Mouse (Mus musculus) CH12.LX (cell line): ENCODE results near the gene Hyal3. TPM values are rescaled to one million over a fixed set of nuclear protein-coding genes. Genes with fewer than 3 reads are reported as not detected.

Source experiments
- DNase-seq: peaks from one replicate; pipeline ENCODE4 v3.0.0-alpha.2; 2013; ENCODE audit errors: extremely low read depth
- H3K27ac ChIP-seq: 2 replicates; pipeline ENCODE4 v1.5.1; 2012; ENCODE audit warnings: low read depth, mild to moderate bottlenecking, control low read depth, moderate library complexity; ENCODE audit not compliant: insufficient read depth
- H3K27me3 ChIP-seq: replicated peaks from 2 replicates; pipeline ENCODE3; 2012; ENCODE audit warnings: inconsistent platforms
- H3K36me3 ChIP-seq, 2 experiments: replicated peaks in 1 of 2; 2 replicates each; pipeline versions ENCODE3 to v1.6.1; 2012; ENCODE audit warnings: inconsistent platforms in 1 of 2, low read length in 1 of 2, mild to moderate bottlenecking in 1 of 2, mixed read lengths in 1 of 2, moderate library complexity in 1 of 2; ENCODE audit not compliant: control insufficient read depth in 1 of 2, insufficient read depth in 1 of 2
- H3K4me1 ChIP-seq, 2 experiments: 2 replicates each; pipeline ENCODE4 v1.6.1; 2012; ENCODE audit warnings: inconsistent platforms in 1 of 2, moderate library complexity in 1 of 2; ENCODE audit not compliant: insufficient read depth in 2 of 2, control insufficient read depth in 1 of 2
- H3K4me2 ChIP-seq: 2 replicates; pipeline ENCODE4 v1.6.1; 2012; ENCODE audit warnings: low read depth, mild to moderate bottlenecking, control low read depth; ENCODE audit not compliant: poor library complexity, insufficient read depth, severe bottlenecking
- H3K4me3 ChIP-seq, 3 experiments: fragments of 150-350 bp in 1 of 3; sonication (generic) in 1 of 3; replicated peaks in 1 of 3; 2 replicates each; pipeline versions ENCODE3 to v1.5.1; 2011 to 2012; ENCODE audit warnings: low read depth in 2 of 3, low read length in 2 of 3, mild to moderate bottlenecking in 2 of 3, moderate library complexity in 2 of 3, control low read depth in 1 of 3, improper control_type of control experiment in 1 of 3, inconsistent platforms in 1 of 3, mixed read lengths in 1 of 3; ENCODE audit not compliant: poor library complexity in 1 of 3
- H3K79me2 ChIP-seq: replicated peaks from 2 replicates; pipeline ENCODE4 v1.6.1; 2012; ENCODE audit warnings: mild to moderate bottlenecking, moderate library complexity; ENCODE audit not compliant: control insufficient read depth, poor library complexity, insufficient read depth, severe bottlenecking; ENCODE audit errors: extremely low read depth
- H3K9ac ChIP-seq: 2 replicates; pipeline ENCODE4 v1.6.1; 2012; ENCODE audit warnings: low read depth, mild to moderate bottlenecking, control low read depth, moderate library complexity; ENCODE audit not compliant: insufficient read depth
- H3K9me3 ChIP-seq: replicated peaks from 2 replicates; pipeline ENCODE3; 2012; ENCODE audit warnings: low read length, inconsistent platforms, mixed read lengths
- BHLHE40 ChIP-seq: IDR thresholded peaks from 2 replicates; pipeline ENCODE4 v1.6.1; 2011; ENCODE audit warnings: mild to moderate bottlenecking, low read depth, low read length, improper control_type of control experiment
- CHD1 ChIP-seq: IDR thresholded peaks from 2 replicates; pipeline ENCODE4 v1.6.1; 2012; ENCODE audit warnings: low read depth, low read length, improper control_type of control experiment, inconsistent platforms
- CHD2 ChIP-seq: IDR thresholded peaks from 2 replicates; pipeline ENCODE4 v1.6.1; 2011; ENCODE audit warnings: low read length, improper control_type of control experiment
- CTCF ChIP-seq, 2 experiments: IDR thresholded peaks in 1 of 2; conservative IDR thresholded peaks in 1 of 2; 2 replicates each; pipeline ENCODE4 v1.5.1; 2011 to 2012; ENCODE audit warnings: low read depth in 2 of 2, low read length in 2 of 2, improper control_type of control experiment in 1 of 2, inconsistent platforms in 1 of 2, mild to moderate bottlenecking in 1 of 2, moderate library complexity in 1 of 2
- E2F4 ChIP-seq: IDR thresholded peaks from 2 replicates; pipeline ENCODE4 v1.6.1; 2011; ENCODE audit warnings: low read depth, low read length, improper control_type of control experiment; ENCODE audit not compliant: insufficient replicate concordance
- ELF1 ChIP-seq: IDR thresholded peaks from 2 replicates; pipeline ENCODE4 v1.6.1; 2014; ENCODE audit warnings: low read depth, mild to moderate bottlenecking, inconsistent platforms, low read length, improper control_type of control experiment
- EP300 ChIP-seq: IDR thresholded peaks from 2 replicates; pipeline ENCODE4 v1.6.1; 2011; ENCODE audit warnings: low read length, improper control_type of control experiment
- ETS1 ChIP-seq: conservative IDR thresholded peaks from 2 replicates; pipeline ENCODE4 v1.6.1; 2012; ENCODE audit warnings: low read depth, mild to moderate bottlenecking, inconsistent platforms, low read length, improper control_type of control experiment, moderate library complexity
- GABPA ChIP-seq: IDR thresholded peaks from 2 replicates; pipeline ENCODE4 v1.6.1; 2012; ENCODE audit warnings: low read depth, low read length, improper control_type of control experiment, inconsistent platforms; ENCODE audit not compliant: insufficient replicate concordance
- HCFC1 ChIP-seq: IDR thresholded peaks from 2 replicates; pipeline ENCODE4 v1.6.1; 2012; ENCODE audit warnings: low read depth, mild to moderate bottlenecking, inconsistent platforms, low read length, improper control_type of control experiment
- IRF4 ChIP-seq: IDR thresholded peaks from 2 replicates; pipeline ENCODE4 v1.6.1; 2014; ENCODE audit warnings: low read depth, mild to moderate bottlenecking, inconsistent platforms, low read length, improper control_type of control experiment
- JUND ChIP-seq: conservative IDR thresholded peaks from 2 replicates; pipeline ENCODE4 v1.6.1; 2011; ENCODE audit warnings: low read depth, low read length, improper control_type of control experiment
- MAFK ChIP-seq: IDR thresholded peaks from 2 replicates; pipeline ENCODE4 v1.6.1; 2011; ENCODE audit warnings: low read length, improper control_type of control experiment; ENCODE audit not compliant: insufficient replicate concordance
- MAX ChIP-seq: IDR thresholded peaks from 2 replicates; pipeline ENCODE4 v1.6.1; 2011; ENCODE audit warnings: low read length, improper control_type of control experiment
- MAZ ChIP-seq: IDR thresholded peaks from 2 replicates; pipeline ENCODE4 v1.6.1; 2012; ENCODE audit warnings: low read depth, mild to moderate bottlenecking, inconsistent platforms, low read length, improper control_type of control experiment, moderate library complexity
- MEF2A ChIP-seq: IDR thresholded peaks from 2 replicates; pipeline ENCODE4 v1.6.1; 2014; ENCODE audit warnings: low read depth, mild to moderate bottlenecking, inconsistent platforms, low read length, improper control_type of control experiment, borderline replicate concordance
- MXI1 ChIP-seq: IDR thresholded peaks from 2 replicates; pipeline ENCODE4 v1.6.1; 2011; ENCODE audit warnings: mild to moderate bottlenecking, low read depth, low read length, improper control_type of control experiment
- MYC ChIP-seq: IDR thresholded peaks from 2 replicates; pipeline ENCODE4 v1.6.1; 2011; ENCODE audit warnings: low read depth, mild to moderate bottlenecking, improper control_type of control experiment, low read length
- NELFE ChIP-seq: IDR thresholded peaks from 2 replicates; pipeline ENCODE4 v1.6.1; 2011; ENCODE audit warnings: low read depth, low read length, improper control_type of control experiment
- NRF1 ChIP-seq: IDR thresholded peaks from 2 replicates; pipeline ENCODE4 v1.6.1; 2014; ENCODE audit warnings: low read depth, mild to moderate bottlenecking, inconsistent platforms, low read length, improper control_type of control experiment, moderate library complexity
- PAX5 ChIP-seq: IDR thresholded peaks from 2 replicates; pipeline ENCODE4 v1.6.1; 2012; ENCODE audit warnings: low read length, inconsistent platforms, mixed read lengths
- POLR2A ChIP-seq: IDR thresholded peaks from 2 replicates; pipeline ENCODE4 v1.6.1; 2011; ENCODE audit warnings: low read depth, mild to moderate bottlenecking, improper control_type of control experiment, low read length
- POLR2AphosphoS2 ChIP-seq: IDR thresholded peaks from 2 replicates; pipeline ENCODE4 v1.6.1; 2011; ENCODE audit warnings: low read depth, low read length, improper control_type of control experiment
- RAD21 ChIP-seq: IDR thresholded peaks from 2 replicates; pipeline ENCODE4 v1.6.1; 2011; ENCODE audit warnings: low read depth, mild to moderate bottlenecking, low read length, improper control_type of control experiment, moderate library complexity
- RCOR1 ChIP-seq: conservative IDR thresholded peaks from 2 replicates; pipeline ENCODE4 v1.6.1; 2012; ENCODE audit warnings: low read depth, mild to moderate bottlenecking, inconsistent platforms, low read length, improper control_type of control experiment
- SIN3A ChIP-seq: IDR thresholded peaks from 2 replicates; pipeline ENCODE4 v1.6.1; 2012; ENCODE audit warnings: low read length, improper control_type of control experiment, inconsistent platforms
- SMC3 ChIP-seq: IDR thresholded peaks from 2 replicates; pipeline ENCODE4 v1.6.1; 2011; ENCODE audit warnings: low read depth, low read length, improper control_type of control experiment
- TBP ChIP-seq: conservative IDR thresholded peaks from 2 replicates; pipeline ENCODE4 v1.6.1; 2011; ENCODE audit warnings: low read depth, low read length, improper control_type of control experiment
- TCF12 ChIP-seq: IDR thresholded peaks from 2 replicates; pipeline ENCODE4 v1.6.1; 2014; ENCODE audit warnings: low read depth, mild to moderate bottlenecking, inconsistent platforms, low read length, improper control_type of control experiment
- UBTF ChIP-seq: IDR thresholded peaks from 2 replicates; pipeline ENCODE4 v1.6.1; 2012; ENCODE audit warnings: low read depth, mild to moderate bottlenecking, inconsistent platforms, low read length, improper control_type of control experiment, moderate library complexity
- USF1 ChIP-seq: IDR thresholded peaks from 2 replicates; pipeline ENCODE4 v1.6.1; 2014; ENCODE audit warnings: low read depth, mild to moderate bottlenecking, inconsistent platforms, low read length, improper control_type of control experiment
- USF2 ChIP-seq: conservative IDR thresholded peaks from 2 replicates; pipeline ENCODE4 v1.6.1; 2011; ENCODE audit warnings: low read depth, low read length, improper control_type of control experiment
- ZC3H11A ChIP-seq: IDR thresholded peaks from 2 replicates; pipeline ENCODE4 v1.6.1; 2012; ENCODE audit warnings: low read depth, mild to moderate bottlenecking, inconsistent platforms, low read length, improper control_type of control experiment
- ZKSCAN1 ChIP-seq: IDR thresholded peaks from 2 replicates; pipeline ENCODE4 v1.6.1; 2012; ENCODE audit warnings: low read depth, inconsistent platforms, low read length, improper control_type of control experiment, borderline replicate concordance
- ZMIZ1 ChIP-seq: IDR thresholded peaks from 2 replicates; pipeline ENCODE4 v1.6.1; 2012; ENCODE audit warnings: low read depth, mild to moderate bottlenecking, inconsistent platforms, low read length, improper control_type of control experiment
- dilution Hi-C: fragments of 300-500 bp; cut with MboI; formaldehyde crosslinking; loops from 2 replicates; pipeline ENCODE4 v1.14.3; 2020; ENCODE audit warnings: low sequenced_read_pairs; ENCODE audit not compliant: extremely low pct_unique_long_range_greater_than_20kb, extremely low pct_ligation_motif_present
- in situ Hi-C: fragments of 300-500 bp; cut with MboI; formaldehyde crosslinking; loops from 3 replicates; pipeline ENCODE4 v1.14.3; 2019; ENCODE audit warnings: low sequenced_read_pairs, low pct_ligation_motif_present, low pct_unique_long_range_greater_than_20kb, mixed read lengths
- polyA plus RNA-seq: library from polyadenylated mRNA; unstranded; fragments of >175 nt; gene quantifications from 2 replicates; pipeline ENCODE4 v1.2.1, GENCODE M21; 2012; ENCODE audit warnings: low read depth; ENCODE audit not compliant: insufficient read length
- total RNA-seq, 2 experiments: library from RNA; depleted of rRNA; stranded (reverse); fragments of 300-350 nt in 1 of 2; fragments of >200 nt in 1 of 2; gene quantifications; 2 replicates each; pipeline ENCODE4 v1.2.3; 2012 to 2014

The Hyal3 gene
- total and polyA plus RNA-seq, 3 experiments: 0.12 to 0.21 (median 0.13) TPM

DNA sequence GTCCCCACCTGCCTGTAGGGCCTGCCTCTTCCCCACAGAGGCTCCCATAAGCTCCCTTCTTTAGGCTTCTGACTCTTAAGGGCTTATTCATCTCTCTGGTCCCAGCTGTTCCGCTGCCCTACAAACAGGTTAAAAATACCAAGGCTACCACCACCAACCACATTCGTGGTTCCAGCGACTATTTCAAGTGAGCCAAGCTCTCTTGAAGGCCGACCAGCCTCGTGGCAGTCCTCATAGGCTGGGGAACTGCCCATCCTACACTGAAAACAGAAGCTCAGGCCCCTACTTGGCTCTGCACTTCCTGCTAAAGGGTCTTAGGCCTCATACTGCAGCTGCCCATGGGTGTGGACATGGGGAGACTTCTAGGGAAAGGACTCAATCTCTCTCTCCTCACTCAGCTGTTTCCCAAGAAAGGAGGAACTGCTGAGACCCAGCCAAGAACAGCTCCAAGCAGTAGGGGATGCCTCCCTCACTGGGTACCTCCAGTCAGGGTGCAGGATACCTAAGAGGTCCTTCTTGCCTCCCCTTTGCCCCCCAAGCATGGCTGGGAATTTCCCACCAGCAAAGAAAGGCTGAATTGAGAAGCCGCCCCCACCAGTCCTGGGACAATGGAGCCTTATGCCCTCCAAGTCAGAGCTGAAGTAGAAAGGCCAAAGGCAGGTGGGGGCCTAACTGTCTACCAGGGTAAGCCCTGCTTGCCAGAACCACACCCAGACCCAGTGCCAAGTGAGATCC is 31.0 kb downstream of the Hyal3 start (continued):
- TF ChIP-seq ZKSCAN1: no peak
- TF ChIP-seq JUND: no peak
- no peak for TF ChIP-seq HCFC1

DNA sequence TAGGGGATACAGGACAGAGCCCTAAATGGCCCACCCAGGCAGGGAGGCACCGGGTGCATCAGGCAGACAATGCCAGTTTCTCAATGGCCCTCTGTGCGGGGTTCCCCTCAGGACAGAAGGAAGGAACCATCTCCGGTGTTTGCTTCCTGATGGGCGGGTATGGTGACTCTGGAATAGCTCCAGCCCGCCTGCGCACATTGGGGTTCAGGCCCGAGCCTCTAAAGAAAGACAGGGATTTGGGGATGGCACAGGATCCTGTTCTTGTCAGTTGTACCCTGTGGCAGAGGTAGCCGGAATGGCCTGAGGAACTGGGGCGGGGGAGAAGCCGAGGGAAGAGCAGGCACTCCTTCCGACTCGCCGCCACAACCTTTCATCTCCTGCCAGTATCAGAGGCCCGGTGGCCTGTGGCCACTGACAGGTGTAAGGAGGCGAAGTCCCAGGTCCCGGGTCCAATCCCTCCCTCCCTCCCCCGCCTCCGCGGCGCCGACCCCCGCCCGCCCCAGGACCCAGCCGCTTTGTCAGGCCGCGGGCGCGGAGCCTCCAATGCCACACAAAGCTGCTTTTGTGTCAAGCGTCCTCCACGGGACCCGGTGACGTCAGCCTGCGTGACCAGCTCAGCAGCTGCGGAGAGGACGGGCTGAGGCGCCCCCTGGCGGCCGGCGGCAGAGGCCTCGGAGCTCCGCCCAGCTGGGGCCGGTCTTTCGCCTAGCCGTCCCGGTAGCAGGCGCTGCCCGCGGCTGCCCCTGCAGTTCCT is 31.8 kb downstream of the Hyal3 start:
- peak; percentile 93 for DNase-seq
- dilution Hi-C loops: no loop called here
- TF ChIP-seq IRF4: peak; percentile 83
- peak; percentile 77 for TF ChIP-seq ELF1
- no peak for TF ChIP-seq CHD1
- peak; percentile 60; the same call in 1 of the 2 replicates for TF ChIP-seq NELFE
- TF ChIP-seq USF2: no peak
- TF ChIP-seq USF1: peak; percentile 40
- peak; percentile 94 for TF ChIP-seq SMC3
- 0 out of 2 replicates have a peak, but pooled peaks have one; percentile 28 for TF ChIP-seq RCOR1
- TF ChIP-seq UBTF: peak; percentile 92
- no peak for TF ChIP-seq E2F4
- peak; percentile 81 for TF ChIP-seq RAD21
- peak; percentile 24; the same call in 1 of the 2 replicates for TF ChIP-seq MAFK
- TF ChIP-seq EP300: no peak
- no peak for TF ChIP-seq SIN3A
- TF ChIP-seq MEF2A: peak; percentile 84
- TF ChIP-seq TCF12: peak; percentile 84
- TF ChIP-seq MXI1: peak; percentile 81
- TF ChIP-seq BHLHE40: peak; percentile 97
- no peak for TF ChIP-seq POLR2AphosphoS2
- TF ChIP-seq NRF1: peak; percentile 52
- no peak for TF ChIP-seq ZKSCAN1
- TF ChIP-seq MYC: peak; percentile 37; the same call in 1 of the 2 replicates
- TF ChIP-seq MAZ: 0 out of 2 replicates have a peak, but pooled peaks have one; percentile 32
- peak; percentile 23 to 98; a peak in 3 of 4 replicates for TF ChIP-seq CTCF (conservative IDR thresholded peaks at IDR 0.05 in 1 of 2, IDR thresholded peaks at IDR 0.05 in 1 of 2; ENCODE audit: low read depth in 2 of 2, low read length in 2 of 2)
- TF ChIP-seq ZMIZ1: peak; percentile 39; the same call in 1 of the 2 replicates
- TF ChIP-seq CHD2: no peak
- TF ChIP-seq PAX5: no peak
- TF ChIP-seq ZC3H11A: peak; percentile 71
- TF ChIP-seq POLR2A: no peak
- no peak for TF ChIP-seq TBP
- peak; percentile 60 for TF ChIP-seq ETS1
- no peak for TF ChIP-seq GABPA
- TF ChIP-seq MAX: peak; percentile 22; the same call in 1 of the 2 replicates

More for the DNA sequence above, 31.8 kb downstream of the Hyal3 start:
- Histone ChIP-seq H3K27ac (peak overlapping the region; percentile 84), H3K36me3 (peaks cover 30 to 36% of the 10 kb centered on the region in 2 experiments), H3K9me3 (no peaks in the 10 kb centered on the region), H3K4me2 (peak overlapping the region; percentile 87), H3K9ac (peak overlapping the region; percentile 78), H3K4me1 (peaks cover 29 to 56% of the 10 kb centered on the region in 2 experiments), H3K27me3 (no peaks in the 10 kb centered on the region), H3K79me2 (no peaks in the 10 kb centered on the region), H3K4me3 (peak overlapping the region in 2 of 3 experiments; percentile 31 to 44)
- in situ Hi-C loops: no loop called here
